Mouse (Mus musculus): Measurements from ENCODE around the gene Fggy. TPM values are rescaled to one million over a fixed set of nuclear protein-coding genes. Genes with fewer than 3 reads are reported as not detected.

Fggy gene
- total RNA-seq, 1 experiment, result 8.2 TPM

- TF ChIP-seq ZC3H11A (IDR thresholded peaks at IDR 0.05; ENCODE audit: borderline replicate concordance, low read depth, low read length), result no peak
- in situ Hi-C loops (cut with MboI; ENCODE audit: low sequenced_read_pairs in 2 of 2, unreplicated experiment in 2 of 2), result no loop called here
- no peak overlapping the region for H3K4me3 ChIP-seq (ENCODE audit: insufficient read depth in 1 of 2, low read depth in 1 of 2, low read length in 2 of 2, poor library complexity in 1 of 2, severe bottlenecking in 1 of 2)
Observed at GRCm38 (mm10) chr4:95688159-95688558, 130.9 kb downstream of the Fggy start.

GRCm38 (mm10) chr4:95700366-95700765 is 143.1 kb downstream of the Fggy start:
- H3K9ac ChIP-seq (ENCODE audit: insufficient read depth, low read depth, low read length, poor library complexity, severe bottlenecking), result no peak overlapping the region
- no peak overlapping the region for H3K27ac ChIP-seq (ENCODE audit: insufficient read depth, low read depth, low read length, poor library complexity, severe bottlenecking)
- no peak for DNase-seq (ENCODE audit: low read depth, low spot score)
- H3K4me1 ChIP-seq (ENCODE audit: control insufficient read depth in 2 of 2, insufficient read depth in 2 of 2, low read length in 2 of 2, poor library complexity in 1 of 2), result no peaks in the 10 kb centered on the region
- TF ChIP-seq CHD2 (IDR thresholded peaks at IDR 0.05; ENCODE audit: low read depth, low read length), result no peak
- no peak for TF ChIP-seq ZC3H11A (IDR thresholded peaks at IDR 0.05; ENCODE audit: borderline replicate concordance, low read depth, low read length)
- TF ChIP-seq ZNF384 (IDR thresholded peaks at IDR 0.05; ENCODE audit: low read depth, low read length), result no peak
- no peak for TF ChIP-seq MAFK (IDR thresholded peaks at IDR 0.05; ENCODE audit: insufficient read depth, low read depth, low read length)
- TF ChIP-seq HCFC1 (IDR thresholded peaks at IDR 0.05; ENCODE audit: borderline replicate concordance, insufficient read depth, low read length), result no peak
- no peaks in the 10 kb centered on the region for H3K36me3 ChIP-seq (ENCODE audit: control insufficient read depth, insufficient read depth, low read length, poor library complexity, severe bottlenecking)
- in situ Hi-C loops (cut with MboI; ENCODE audit: low sequenced_read_pairs in 2 of 2, unreplicated experiment in 2 of 2), result no loop called here
- no peak overlapping the region for H3K4me3 ChIP-seq (ENCODE audit: insufficient read depth in 1 of 2, low read depth in 1 of 2, low read length in 2 of 2, poor library complexity in 1 of 2, severe bottlenecking in 1 of 2)
- no peaks in the 10 kb centered on the region for H3K9me3 ChIP-seq (ENCODE audit: control insufficient read depth, insufficient read depth, low read depth, low read length)

More at GRCm38 (mm10) chr4:95688159-95688558, 130.9 kb downstream of the Fggy start:
- H3K4me1 ChIP-seq (ENCODE audit: control insufficient read depth in 2 of 2, insufficient read depth in 2 of 2, low read length in 2 of 2, poor library complexity in 1 of 2), result peaks cover 12 to 13% of the 10 kb centered on the region in 2 experiments
- no peak overlapping the region for H3K27ac ChIP-seq (ENCODE audit: insufficient read depth, low read depth, low read length, poor library complexity, severe bottlenecking)
- no peak for DNase-seq (ENCODE audit: low read depth, low spot score)
- no peaks in the 10 kb centered on the region for H3K36me3 ChIP-seq (ENCODE audit: control insufficient read depth, insufficient read depth, low read length, poor library complexity, severe bottlenecking)
- no peak overlapping the region for H3K9ac ChIP-seq (ENCODE audit: insufficient read depth, low read depth, low read length, poor library complexity, severe bottlenecking)
- no peaks in the 10 kb centered on the region for H3K9me3 ChIP-seq (ENCODE audit: control insufficient read depth, insufficient read depth, low read depth, low read length)

- Histone ChIP-seq H3K9ac (ENCODE audit: insufficient read depth, low read depth, low read length, poor library complexity, severe bottlenecking) (no peak overlapping the region), H3K4me1 (ENCODE audit: control insufficient read depth in 2 of 2, insufficient read depth in 2 of 2, low read length in 2 of 2, poor library complexity in 1 of 2) (no peaks in the 10 kb centered on the region), H3K27ac (ENCODE audit: insufficient read depth, low read depth, low read length, poor library complexity, severe bottlenecking) (no peak overlapping the region), H3K9me3 (ENCODE audit: control insufficient read depth, insufficient read depth, low read depth, low read length) (no peaks in the 10 kb centered on the region), H3K36me3 (ENCODE audit: control insufficient read depth, insufficient read depth, low read length, poor library complexity, severe bottlenecking) (no peaks in the 10 kb centered on the region), H3K4me3 (ENCODE audit: insufficient read depth in 1 of 2, low read depth in 1 of 2, low read length in 2 of 2, poor library complexity in 1 of 2, severe bottlenecking in 1 of 2) (no peak overlapping the region)
- TF ChIP-seq MAFK (IDR thresholded peaks at IDR 0.05; ENCODE audit: insufficient read depth, low read depth, low read length) (no peak), ZNF384 (IDR thresholded peaks at IDR 0.05; ENCODE audit: low read depth, low read length) (no peak), CHD2 (IDR thresholded peaks at IDR 0.05; ENCODE audit: low read depth, low read length) (no peak), HCFC1 (IDR thresholded peaks at IDR 0.05; ENCODE audit: borderline replicate concordance, insufficient read depth, low read length) (no peak), ZC3H11A (IDR thresholded peaks at IDR 0.05; ENCODE audit: borderline replicate concordance, low read depth, low read length) (no peak)
- DNase-seq (ENCODE audit: low read depth, low spot score), result no peak
- in situ Hi-C loops (cut with MboI; ENCODE audit: low sequenced_read_pairs in 2 of 2, unreplicated experiment in 2 of 2), result no loop called here
Observed at GRCm38 (mm10) chr4:95707941-95708897, 150.9 kb downstream of the Fggy start.

DNA sequence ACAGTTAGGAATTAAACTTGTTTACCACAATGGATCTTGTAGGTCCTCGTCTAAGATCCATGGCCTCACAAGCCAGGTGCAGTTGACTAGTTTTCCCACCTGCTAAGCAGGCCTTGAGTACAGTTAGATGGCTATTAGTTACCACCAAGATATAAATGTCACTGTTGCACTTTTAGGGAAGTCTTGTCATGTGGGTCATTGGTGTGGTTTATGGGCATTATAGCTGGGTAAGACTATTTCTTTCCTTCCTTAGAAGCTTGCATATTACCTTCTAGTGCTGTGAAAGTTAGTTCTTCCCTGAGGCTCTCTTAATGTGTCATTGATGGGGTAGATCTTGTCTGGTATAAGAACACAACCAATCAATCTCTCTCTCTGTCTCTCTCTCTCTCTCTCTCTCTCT is 152.4 kb downstream of the Fggy start:
- Histone ChIP-seq H3K9me3 (ENCODE audit: control insufficient read depth, insufficient read depth, low read depth, low read length) (no peaks in the 10 kb centered on the region), H3K27ac (ENCODE audit: insufficient read depth, low read depth, low read length, poor library complexity, severe bottlenecking) (no peak overlapping the region), H3K4me1 (ENCODE audit: control insufficient read depth in 2 of 2, insufficient read depth in 2 of 2, low read length in 2 of 2, poor library complexity in 1 of 2) (no peaks in the 10 kb centered on the region), H3K4me3 (ENCODE audit: insufficient read depth in 1 of 2, low read depth in 1 of 2, low read length in 2 of 2, poor library complexity in 1 of 2, severe bottlenecking in 1 of 2) (no peak overlapping the region), H3K9ac (ENCODE audit: insufficient read depth, low read depth, low read length, poor library complexity, severe bottlenecking) (no peak overlapping the region), H3K36me3 (ENCODE audit: control insufficient read depth, insufficient read depth, low read length, poor library complexity, severe bottlenecking) (no peaks in the 10 kb centered on the region)
- in situ Hi-C loops (cut with MboI; ENCODE audit: low sequenced_read_pairs in 2 of 2, unreplicated experiment in 2 of 2), result no loop called here
- DNase-seq (ENCODE audit: low read depth, low spot score), result no peak
- TF ChIP-seq ZNF384 (IDR thresholded peaks at IDR 0.05; ENCODE audit: low read depth, low read length) (no peak), HCFC1 (IDR thresholded peaks at IDR 0.05; ENCODE audit: borderline replicate concordance, insufficient read depth, low read length) (no peak), CHD2 (IDR thresholded peaks at IDR 0.05; ENCODE audit: low read depth, low read length) (no peak), MAFK (IDR thresholded peaks at IDR 0.05; ENCODE audit: insufficient read depth, low read depth, low read length) (no peak)

Data from ES-E14 (cell line).